Mouse (Mus musculus) embryonic facial prominence, embryonic 12.5 days (tissue): ENCODE measurements around the gene Tbc1d9. TPM values are rescaled to one million over a fixed set of nuclear protein-coding genes. Genes with fewer than 3 reads are reported as not detected.

Experiments
- ATAC-seq: fragments of 200-750 bp; cut with Nextera tagmentation; 2 replicates; pipeline ENCODE4 v1.8.0; 2017; ENCODE audit not compliant: insufficient number of reproducible peaks, insufficient read depth, low FRiP score, low TSS enrichment
- H3K27ac ChIP-seq: fragments of 300-500 bp; sonication (generic); 2 replicates; pipeline ENCODE4 v1.5.1; 2016; ENCODE audit warnings: mild to moderate bottlenecking
- H3K27me3 ChIP-seq: fragments of 300-500 bp; sonication (generic); 2 replicates; pipeline ENCODE4 v1.6.1; 2016; ENCODE audit warnings: mild to moderate bottlenecking, moderate library complexity
- H3K36me3 ChIP-seq: fragments of 300-500 bp; sonication (generic); 2 replicates; pipeline ENCODE4 v1.6.1; 2016; ENCODE audit warnings: mild to moderate bottlenecking
- H3K4me1 ChIP-seq: fragments of 300-500 bp; sonication (generic); 2 replicates; pipeline ENCODE4 v1.6.1; 2016
- H3K4me2 ChIP-seq: fragments of 300-500 bp; sonication (generic); replicated peaks from 2 replicates; pipeline ENCODE4 v1.6.1; 2016; ENCODE audit warnings: mild to moderate bottlenecking, moderate library complexity
- H3K4me3 ChIP-seq: fragments of 300-500 bp; sonication (generic); 2 replicates; pipeline ENCODE4 v1.5.1; 2016; ENCODE audit warnings: mild to moderate bottlenecking
- H3K9ac ChIP-seq: fragments of 300-500 bp; sonication (generic); 2 replicates; pipeline ENCODE4 v1.6.1; 2016; ENCODE audit warnings: mild to moderate bottlenecking, moderate library complexity
- H3K9me3 ChIP-seq: fragments of 300-500 bp; sonication (generic); 2 replicates; pipeline ENCODE4 v1.6.1; 2016; ENCODE audit warnings: mild to moderate bottlenecking, moderate library complexity
- WGBS: fragments of 180-500 bp; shearing (Covaris S2); methylation state at CpG from one replicate; pipeline ENCODE4 v1.1.7; 2016; 5-methylcytosine and 5-hydroxymethylcytosine counted together
- polyA plus RNA-seq: library from polyadenylated mRNA; unstranded; fragments of >200 nt; fragmentation: Nextera tagmentation; extraction: Ambion mirVana; gene quantifications from 2 replicates; pipeline ENCODE4 v1.2.1, GENCODE M21; 2016

The Tbc1d9 gene
- polyA plus RNA-seq, 1 experiment from 2014 or later: 4.0 TPM

GRCm38 (mm10) chr8:83210676-83211075, 45.5 kb downstream of the Tbc1d9 start:
- Histone ChIP-seq H3K4me3 (no peak overlapping the region), H3K27ac (no peak overlapping the region), H3K4me2 (no peak overlapping the region), H3K9me3 (no peaks in the 10 kb centered on the region), H3K36me3 (no peaks in the 10 kb centered on the region), H3K27me3 (no peaks in the 10 kb centered on the region), H3K4me1 (no peaks in the 10 kb centered on the region), H3K9ac (no peak overlapping the region)
- ATAC-seq: no peak
- WGBS: 92% methylated on average over 7 of the region's 7 CpGs

- H3K36me3 ChIP-seq: no peaks in the 10 kb centered on the region
- ATAC-seq: no peak
- no peaks in the 10 kb centered on the region for H3K4me1 ChIP-seq
- H3K9me3 ChIP-seq: no peaks in the 10 kb centered on the region
- no peaks in the 10 kb centered on the region for H3K27me3 ChIP-seq
- H3K27ac ChIP-seq: no peak overlapping the region
- WGBS: 65% methylated on average over 5 of the region's 5 CpGs
- no peak overlapping the region for H3K4me2 ChIP-seq
- H3K9ac ChIP-seq: no peak overlapping the region
- no peak overlapping the region for H3K4me3 ChIP-seq
Observed at GRCm38 (mm10) chr8:83215065-83215464, 49.9 kb downstream of the Tbc1d9 start.

GRCm38 (mm10) chr8:83216520-83216919, 51.4 kb downstream of the Tbc1d9 start:
- no peaks in the 10 kb centered on the region for H3K4me1 ChIP-seq
- no peak for ATAC-seq
- WGBS: 73% methylated on average over 6 of the region's 6 CpGs
- no peak overlapping the region for H3K4me2 ChIP-seq
- no peaks in the 10 kb centered on the region for H3K9me3 ChIP-seq
- H3K36me3 ChIP-seq: no peaks in the 10 kb centered on the region
- H3K4me3 ChIP-seq: no peak overlapping the region
- H3K9ac ChIP-seq: no peak overlapping the region
- no peak overlapping the region for H3K27ac ChIP-seq
- no peaks in the 10 kb centered on the region for H3K27me3 ChIP-seq

GRCm38 (mm10) chr8:83217196-83217595, 52.0 kb downstream of the Tbc1d9 start:
- 89% methylated on average over 9 of the region's 9 CpGs for WGBS
- H3K36me3 ChIP-seq: no peaks in the 10 kb centered on the region
- no peaks in the 10 kb centered on the region for H3K9me3 ChIP-seq
- H3K27ac ChIP-seq: no peak overlapping the region
- no peaks in the 10 kb centered on the region for H3K27me3 ChIP-seq
- no peak overlapping the region for H3K4me2 ChIP-seq
- ATAC-seq: no peak
- H3K9ac ChIP-seq: no peak overlapping the region
- H3K4me1 ChIP-seq: no peaks in the 10 kb centered on the region
- H3K4me3 ChIP-seq: no peak overlapping the region

DNA sequence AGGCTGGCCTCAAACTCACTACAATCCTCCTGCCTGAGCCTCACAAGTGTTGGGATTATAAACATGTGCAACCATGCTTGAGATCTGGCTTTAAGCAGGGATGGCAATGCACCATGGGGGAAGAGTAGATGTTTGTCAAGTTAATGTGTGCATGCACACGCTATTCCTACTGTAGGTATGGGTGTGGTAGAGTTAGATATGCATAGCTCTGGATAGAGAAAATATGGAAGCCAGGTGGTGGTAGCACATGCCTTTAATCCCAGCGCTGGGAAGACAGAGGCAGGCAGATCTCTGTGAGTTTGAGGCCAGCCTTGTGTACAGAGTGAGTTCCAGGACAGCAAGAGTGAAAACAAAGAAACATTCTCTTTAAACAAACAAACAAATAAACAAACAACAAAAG, 52.7 kb downstream of the Tbc1d9 start:
- H3K4me2 ChIP-seq: no peak overlapping the region
- H3K36me3 ChIP-seq: no peaks in the 10 kb centered on the region
- no peak overlapping the region for H3K9ac ChIP-seq
- no peaks in the 10 kb centered on the region for H3K27me3 ChIP-seq
- H3K4me1 ChIP-seq: no peaks in the 10 kb centered on the region
- no peaks in the 10 kb centered on the region for H3K9me3 ChIP-seq
- H3K4me3 ChIP-seq: no peak overlapping the region
- H3K27ac ChIP-seq: no peak overlapping the region
- ATAC-seq: no peak
- WGBS: 87% methylated on average over 2 of the region's 2 CpGs

DNA sequence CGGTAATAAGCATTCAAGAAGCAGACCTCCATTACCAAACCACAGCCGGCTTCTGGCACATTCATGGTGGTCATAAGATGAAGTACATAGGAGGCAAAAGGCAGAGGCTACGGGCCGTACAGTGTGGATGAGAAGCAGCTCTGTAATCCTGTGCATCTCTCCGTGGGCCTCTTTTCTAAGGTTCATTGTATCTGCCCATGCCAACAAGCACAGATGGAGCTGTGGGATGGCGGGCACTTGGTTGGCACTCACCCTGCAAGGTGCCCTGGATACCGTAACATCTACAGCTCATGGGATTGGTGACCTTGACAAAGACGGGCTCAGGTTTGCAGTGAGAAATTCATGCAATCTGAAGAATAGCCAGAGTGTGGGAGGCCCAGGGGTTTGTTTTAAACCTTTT, 54.2 kb downstream of the Tbc1d9 start:
- Histone ChIP-seq H3K27me3 (no peaks in the 10 kb centered on the region), H3K36me3 (no peaks in the 10 kb centered on the region), H3K4me1 (no peaks in the 10 kb centered on the region), H3K9ac (no peak overlapping the region), H3K4me3 (no peak overlapping the region), H3K4me2 (no peak overlapping the region), H3K27ac (no peak overlapping the region), H3K9me3 (no peaks in the 10 kb centered on the region)
- no peak for ATAC-seq
- 94% methylated on average over 8 of the region's 8 CpGs for WGBS

DNA sequence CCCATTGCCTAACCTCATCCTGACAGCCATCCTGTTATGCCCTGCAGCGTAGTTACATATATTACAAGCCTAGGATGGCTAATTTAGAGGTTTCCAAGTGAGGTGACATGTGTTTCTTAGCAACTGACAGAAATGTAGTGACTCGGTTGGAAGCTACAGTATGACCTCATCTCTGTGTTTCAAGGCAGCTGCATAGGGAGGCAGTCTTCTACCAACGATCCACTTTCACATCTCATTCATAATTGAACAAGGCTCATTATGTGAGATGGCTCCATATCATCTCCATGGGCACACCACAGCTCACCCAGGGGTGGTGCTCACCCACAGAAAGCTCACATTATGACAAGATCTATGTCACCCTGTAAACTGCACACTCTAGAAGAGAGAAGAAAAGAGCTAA, 55.6 kb downstream of the Tbc1d9 start:
- H3K4me1 ChIP-seq: no peaks in the 10 kb centered on the region
- 75% methylated on average over 3 of the region's 3 CpGs for WGBS
- H3K27me3 ChIP-seq: no peaks in the 10 kb centered on the region
- H3K9me3 ChIP-seq: no peaks in the 10 kb centered on the region
- no peak overlapping the region for H3K4me2 ChIP-seq
- no peak for ATAC-seq
- H3K9ac ChIP-seq: no peak overlapping the region
- no peak overlapping the region for H3K27ac ChIP-seq
- H3K4me3 ChIP-seq: no peak overlapping the region
- no peaks in the 10 kb centered on the region for H3K36me3 ChIP-seq

GRCm38 (mm10) chr8:83224754-83225416, 59.7 kb downstream of the Tbc1d9 start:
- WGBS: 79% methylated on average over 5 of the region's 5 CpGs
- no peak overlapping the region for H3K4me3 ChIP-seq
- H3K27ac ChIP-seq: no peak overlapping the region

GRCm38 (mm10) chr8:83225598-83225997, 60.4 kb downstream of the Tbc1d9 start:
- H3K9me3 ChIP-seq: no peaks in the 10 kb centered on the region
- H3K9ac ChIP-seq: no peak overlapping the region
- H3K27me3 ChIP-seq: no peaks in the 10 kb centered on the region
- 79% methylated on average over 2 of the region's 2 CpGs for WGBS
- H3K4me1 ChIP-seq: no peaks in the 10 kb centered on the region
- no peak overlapping the region for H3K4me2 ChIP-seq
- no peak overlapping the region for H3K27ac ChIP-seq
- ATAC-seq: no peak
- H3K36me3 ChIP-seq: no peaks in the 10 kb centered on the region
- no peak overlapping the region for H3K4me3 ChIP-seq

More at GRCm38 (mm10) chr8:83224754-83225416, 59.7 kb downstream of the Tbc1d9 start:
- ATAC-seq: no peak
- Histone ChIP-seq H3K27me3 (no peaks in the 10 kb centered on the region), H3K4me1 (no peaks in the 10 kb centered on the region), H3K9me3 (no peaks in the 10 kb centered on the region), H3K36me3 (no peaks in the 10 kb centered on the region), H3K4me2 (no peak overlapping the region), H3K9ac (no peak overlapping the region)

DNA sequence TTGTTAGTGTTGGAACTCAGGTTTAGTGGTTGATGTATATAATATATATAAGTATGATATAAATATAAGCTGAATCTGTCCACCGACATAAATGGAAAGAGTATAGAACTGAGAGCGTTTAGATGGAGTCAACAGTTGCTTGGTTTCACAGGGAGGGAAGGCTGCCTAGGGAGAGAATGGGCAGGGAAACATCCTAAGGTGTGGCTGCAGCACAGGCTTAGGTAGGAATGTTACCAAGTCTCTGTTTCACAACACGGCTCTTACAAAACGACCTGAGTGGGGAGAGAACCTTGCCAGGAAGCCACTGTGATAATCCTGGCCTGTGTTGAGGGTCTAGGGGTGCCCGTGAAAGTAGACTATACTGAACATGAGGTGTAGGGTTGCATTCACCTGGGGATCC, 62.2 kb downstream of the Tbc1d9 start:
- H3K4me3 ChIP-seq: no peak overlapping the region

DNA sequence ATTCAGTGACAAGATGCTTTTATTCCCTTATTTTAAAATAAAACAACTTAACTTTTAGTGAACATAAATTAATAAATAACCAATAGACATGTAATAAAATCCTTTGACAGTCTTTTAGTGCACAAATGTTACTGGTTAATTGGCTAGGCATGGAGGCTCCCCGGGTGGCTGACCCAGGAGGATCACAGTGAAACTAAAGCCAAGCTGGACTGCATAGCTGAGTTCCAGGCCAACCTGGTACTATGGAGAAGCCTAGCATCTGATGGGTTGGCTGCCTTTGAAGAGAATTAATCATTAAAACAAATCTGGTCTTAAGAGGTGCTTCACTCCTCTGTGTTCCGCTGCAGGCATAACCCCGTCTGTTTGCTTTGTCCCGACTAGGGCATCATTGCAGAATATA, 67.9 kb downstream of the Tbc1d9 start:
- no peak for ATAC-seq
- no peak overlapping the region for H3K9ac ChIP-seq
- no peak overlapping the region for H3K27ac ChIP-seq
- H3K9me3 ChIP-seq: no peaks in the 10 kb centered on the region
- H3K27me3 ChIP-seq: no peaks in the 10 kb centered on the region
- WGBS: 87% methylated on average over 4 of the region's 4 CpGs
- no peak overlapping the region for H3K4me2 ChIP-seq
- H3K4me1 ChIP-seq: no peaks in the 10 kb centered on the region
- H3K36me3 ChIP-seq: no peaks in the 10 kb centered on the region
- no peak overlapping the region for H3K4me3 ChIP-seq

More for the DNA sequence above, 62.2 kb downstream of the Tbc1d9 start:
- Histone ChIP-seq H3K9me3 (no peaks in the 10 kb centered on the region), H3K27me3 (no peaks in the 10 kb centered on the region), H3K4me2 (no peak overlapping the region), H3K36me3 (no peaks in the 10 kb centered on the region), H3K27ac (no peak overlapping the region), H3K9ac (no peak overlapping the region), H3K4me1 (no peaks in the 10 kb centered on the region)
- WGBS: 86% methylated on average over 5 of the region's 5 CpGs
- ATAC-seq: no peak

DNA sequence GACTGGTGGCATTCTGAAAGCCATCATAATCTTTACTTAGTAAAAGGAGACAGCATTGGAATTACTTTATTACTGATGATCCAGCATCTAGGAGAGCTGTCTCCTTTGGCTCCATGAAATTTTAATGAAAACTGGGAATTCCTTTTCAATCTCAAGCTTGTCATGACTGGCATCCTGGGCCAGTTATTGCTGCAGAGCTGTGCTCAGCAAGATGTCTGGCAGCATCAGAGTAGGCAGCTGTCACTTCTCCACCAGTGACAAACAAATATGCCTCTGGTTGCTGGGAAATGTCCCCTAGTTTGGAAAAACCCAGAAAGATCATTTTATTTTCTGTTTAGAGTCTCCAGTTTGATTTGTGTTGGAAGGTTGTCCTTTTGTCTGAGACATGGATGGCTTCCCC, 74.2 kb downstream of the Tbc1d9 start:
- no peak for ATAC-seq
- Histone ChIP-seq H3K9me3 (no peaks in the 10 kb centered on the region), H3K4me2 (no peak overlapping the region), H3K27ac (no peak overlapping the region), H3K4me1 (no peaks in the 10 kb centered on the region), H3K9ac (no peak overlapping the region), H3K36me3 (no peaks in the 10 kb centered on the region; the same call in 1 of the 2 replicates), H3K27me3 (no peaks in the 10 kb centered on the region), H3K4me3 (no peak overlapping the region)

DNA sequence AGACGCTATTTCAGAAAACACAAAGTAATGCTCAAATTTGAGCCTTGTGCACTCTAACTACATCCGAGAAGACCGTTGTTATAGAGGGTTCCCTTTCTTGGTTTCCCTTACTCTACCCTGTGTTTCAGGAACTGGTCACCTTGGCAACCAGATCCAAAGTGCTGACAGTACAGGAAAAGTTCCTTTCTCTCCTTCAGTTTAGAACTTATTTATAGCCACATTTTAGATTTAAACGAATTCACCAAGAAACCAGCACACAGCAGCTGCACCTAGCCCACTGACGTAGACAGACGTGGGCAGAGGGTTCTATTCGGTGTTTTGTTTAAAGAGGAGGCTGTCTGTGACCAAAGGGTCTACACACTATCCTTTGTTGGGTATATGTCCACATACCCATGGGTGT, 79.0 kb downstream of the Tbc1d9 start:
- Histone ChIP-seq H3K4me3 (no peak overlapping the region), H3K27ac (no peak overlapping the region), H3K9ac (no peak overlapping the region), H3K4me2 (no peak overlapping the region), H3K27me3 (no peaks in the 10 kb centered on the region), H3K36me3 (peaks cover 5% of the 10 kb centered on the region), H3K9me3 (no peaks in the 10 kb centered on the region), H3K4me1 (no peaks in the 10 kb centered on the region)
- 91% methylated on average over 7 of the region's 7 CpGs for WGBS
- no peak for ATAC-seq
